Mouse (Mus musculus): Measurements from ENCODE around the gene Afdn. TPM values are rescaled to one million over a fixed set of nuclear protein-coding genes. Genes with fewer than 3 reads are reported as not detected.

Afdn gene
- total RNA-seq, 1 experiment: 92.4 TPM

DNA sequence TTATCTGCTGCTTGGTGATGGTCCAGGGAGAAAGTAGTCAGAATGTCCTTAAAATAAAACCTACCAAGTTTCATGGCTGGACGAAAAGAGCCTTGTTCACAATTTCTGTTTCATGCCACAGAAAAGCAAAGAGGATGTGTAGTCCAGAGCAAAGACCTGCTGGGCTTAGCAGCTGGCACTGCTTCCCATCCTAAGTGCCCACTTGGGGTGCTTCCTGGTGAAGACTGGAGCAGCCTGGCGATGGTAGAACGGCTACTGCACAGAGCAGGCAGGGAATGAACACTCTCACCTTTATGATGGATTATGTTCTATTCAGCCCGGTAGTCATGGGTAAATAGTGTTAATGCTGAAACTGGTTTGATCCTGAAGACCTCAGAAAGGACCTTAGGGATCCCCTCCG is 26.4 kb upstream of the Afdn start:
- no peak for DNase-seq (ENCODE audit: low read depth, low spot score)
- no peaks in the 10 kb centered on the region for H3K9me3 ChIP-seq (ENCODE audit: control insufficient read depth, insufficient read depth, low read depth, low read length)
- in situ Hi-C loops (cut with MboI; ENCODE audit: low sequenced_read_pairs in 2 of 2, unreplicated experiment in 2 of 2): no loop called here
- TF ChIP-seq ZC3H11A (IDR thresholded peaks at IDR 0.05; ENCODE audit: borderline replicate concordance, low read depth, low read length): no peak
- TF ChIP-seq HCFC1 (IDR thresholded peaks at IDR 0.05; ENCODE audit: borderline replicate concordance, insufficient read depth, low read length): no peak
- TF ChIP-seq ZNF384 (IDR thresholded peaks at IDR 0.05; ENCODE audit: low read depth, low read length): no peak
- TF ChIP-seq CHD2 (IDR thresholded peaks at IDR 0.05; ENCODE audit: low read depth, low read length): no peak
- TF ChIP-seq MAFK (IDR thresholded peaks at IDR 0.05; ENCODE audit: insufficient read depth, low read depth, low read length): no peak
- H3K4me3 ChIP-seq (ENCODE audit: insufficient read depth in 1 of 2, low read depth in 1 of 2, low read length in 2 of 2, poor library complexity in 1 of 2, severe bottlenecking in 1 of 2): no peak overlapping the region
- H3K9ac ChIP-seq (ENCODE audit: insufficient read depth, low read depth, low read length, poor library complexity, severe bottlenecking): no peak overlapping the region
- H3K36me3 ChIP-seq (ENCODE audit: control insufficient read depth, insufficient read depth, low read length, poor library complexity, severe bottlenecking): no peaks in the 10 kb centered on the region
- H3K27ac ChIP-seq (ENCODE audit: insufficient read depth, low read depth, low read length, poor library complexity, severe bottlenecking): no peak overlapping the region
- H3K4me1 ChIP-seq (ENCODE audit: control insufficient read depth in 2 of 2, insufficient read depth in 2 of 2, low read length in 2 of 2, poor library complexity in 1 of 2): peaks cover 5 to 12% of the 10 kb centered on the region in 2 experiments; a peak in 3 of 4 replicates

DNA sequence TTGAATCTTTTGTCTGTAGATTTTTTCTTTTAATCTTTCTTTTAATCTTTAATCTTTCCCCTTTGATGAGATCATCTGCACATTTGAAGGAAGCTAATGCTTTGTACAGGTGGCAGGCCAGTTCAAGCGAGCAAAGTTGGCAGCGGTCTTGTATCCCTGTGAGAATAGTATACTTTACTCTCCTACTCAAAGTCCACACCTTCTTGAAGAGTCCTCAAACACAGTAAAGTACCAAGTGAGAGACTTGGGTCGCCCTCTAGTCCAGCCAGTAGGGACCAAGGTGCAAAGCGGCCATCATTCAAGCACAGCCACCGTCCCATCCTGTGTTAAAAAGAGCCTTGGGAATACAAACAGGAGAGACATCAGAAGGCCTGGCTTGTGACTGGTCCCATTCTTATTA is 25.3 kb upstream of the Afdn start:
- Histone ChIP-seq H3K4me1 (ENCODE audit: control insufficient read depth in 2 of 2, insufficient read depth in 2 of 2, low read length in 2 of 2, poor library complexity in 1 of 2) (peaks cover 5 to 12% of the 10 kb centered on the region in 2 experiments; a peak in 3 of 4 replicates), H3K9ac (ENCODE audit: insufficient read depth, low read depth, low read length, poor library complexity, severe bottlenecking) (no peak overlapping the region), H3K9me3 (ENCODE audit: control insufficient read depth, insufficient read depth, low read depth, low read length) (no peaks in the 10 kb centered on the region), H3K4me3 (ENCODE audit: insufficient read depth in 1 of 2, low read depth in 1 of 2, low read length in 2 of 2, poor library complexity in 1 of 2, severe bottlenecking in 1 of 2) (no peak overlapping the region), H3K36me3 (ENCODE audit: control insufficient read depth, insufficient read depth, low read length, poor library complexity, severe bottlenecking) (no peaks in the 10 kb centered on the region), H3K27ac (ENCODE audit: insufficient read depth, low read depth, low read length, poor library complexity, severe bottlenecking) (no peak overlapping the region)
- no peak for DNase-seq (ENCODE audit: low read depth, low spot score)
- in situ Hi-C loops (cut with MboI; ENCODE audit: low sequenced_read_pairs in 2 of 2, unreplicated experiment in 2 of 2): no loop called here
- TF ChIP-seq CHD2 (IDR thresholded peaks at IDR 0.05; ENCODE audit: low read depth, low read length) (no peak), HCFC1 (IDR thresholded peaks at IDR 0.05; ENCODE audit: borderline replicate concordance, insufficient read depth, low read length) (no peak), MAFK (IDR thresholded peaks at IDR 0.05; ENCODE audit: insufficient read depth, low read depth, low read length) (no peak), ZNF384 (IDR thresholded peaks at IDR 0.05; ENCODE audit: low read depth, low read length) (no peak)

DNA sequence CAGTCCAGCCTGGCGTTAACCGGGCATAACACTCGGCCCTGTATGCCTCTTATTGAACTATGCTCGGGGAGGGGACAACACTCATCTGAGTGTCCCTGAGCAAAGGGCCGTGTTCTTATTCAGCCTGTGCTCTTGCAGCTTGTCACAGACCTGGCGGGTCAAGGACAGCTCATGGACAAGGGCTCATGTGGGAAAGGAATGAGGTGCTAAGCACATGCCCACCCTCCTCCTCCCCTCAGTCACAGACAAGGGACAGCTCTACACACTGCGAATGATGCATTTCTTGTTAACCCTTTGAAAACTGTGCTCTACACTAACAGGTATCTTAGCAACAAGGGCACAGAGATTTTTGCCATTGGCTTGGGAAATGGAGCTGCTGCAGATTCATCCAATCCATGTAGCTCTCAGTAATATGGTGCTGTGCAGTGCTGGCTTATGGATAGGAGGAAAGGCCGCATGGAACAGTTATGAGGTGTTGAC is 24.5 kb upstream of the Afdn start:
- no peak for DNase-seq (ENCODE audit: low read depth, low spot score)
- in situ Hi-C loops (cut with MboI; ENCODE audit: low sequenced_read_pairs in 2 of 2, unreplicated experiment in 2 of 2): no loop called here
- Histone ChIP-seq H3K27ac (ENCODE audit: insufficient read depth, low read depth, low read length, poor library complexity, severe bottlenecking) (no peak overlapping the region), H3K4me3 (ENCODE audit: insufficient read depth in 1 of 2, low read depth in 1 of 2, low read length in 2 of 2, poor library complexity in 1 of 2, severe bottlenecking in 1 of 2) (no peak overlapping the region), H3K9me3 (ENCODE audit: control insufficient read depth, insufficient read depth, low read depth, low read length) (no peaks in the 10 kb centered on the region), H3K9ac (ENCODE audit: insufficient read depth, low read depth, low read length, poor library complexity, severe bottlenecking) (no peak overlapping the region), H3K36me3 (ENCODE audit: control insufficient read depth, insufficient read depth, low read length, poor library complexity, severe bottlenecking) (no peaks in the 10 kb centered on the region), H3K4me1 (ENCODE audit: control insufficient read depth in 2 of 2, insufficient read depth in 2 of 2, low read length in 2 of 2, poor library complexity in 1 of 2) (peaks cover 5 to 12% of the 10 kb centered on the region in 2 experiments; a peak in 3 of 4 replicates)
- TF ChIP-seq ZNF384 (IDR thresholded peaks at IDR 0.05; ENCODE audit: low read depth, low read length) (no peak), HCFC1 (IDR thresholded peaks at IDR 0.05; ENCODE audit: borderline replicate concordance, insufficient read depth, low read length) (no peak), CHD2 (IDR thresholded peaks at IDR 0.05; ENCODE audit: low read depth, low read length) (no peak), ZC3H11A (IDR thresholded peaks at IDR 0.05; ENCODE audit: borderline replicate concordance, low read depth, low read length) (no peak), MAFK (IDR thresholded peaks at IDR 0.05; ENCODE audit: insufficient read depth, low read depth, low read length) (no peak)

DNA sequence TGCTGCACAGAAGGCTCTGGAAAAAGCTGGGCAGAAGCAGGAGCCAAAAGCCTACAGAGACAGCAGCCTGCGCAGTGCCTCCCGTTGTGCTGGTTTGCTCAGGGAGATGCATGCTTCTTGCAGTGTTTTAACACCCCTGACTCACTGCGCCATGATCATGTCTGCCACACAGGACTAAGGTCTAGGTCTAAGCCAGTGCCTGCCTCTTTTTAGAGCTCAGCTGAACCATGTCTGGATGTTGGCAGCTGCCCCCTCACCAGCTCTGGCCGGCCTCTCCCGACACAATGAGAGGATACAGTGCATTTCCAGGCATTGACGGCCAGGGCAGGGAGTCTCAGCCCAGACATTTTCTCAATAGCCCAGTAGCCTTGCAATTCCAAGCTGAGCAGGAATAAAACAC is 23.0 kb upstream of the Afdn start:
- DNase-seq (ENCODE audit: low read depth, low spot score): no peak
- Histone ChIP-seq H3K9me3 (ENCODE audit: control insufficient read depth, insufficient read depth, low read depth, low read length) (no peaks in the 10 kb centered on the region), H3K4me3 (ENCODE audit: insufficient read depth in 1 of 2, low read depth in 1 of 2, low read length in 2 of 2, poor library complexity in 1 of 2, severe bottlenecking in 1 of 2) (no peak overlapping the region), H3K9ac (ENCODE audit: insufficient read depth, low read depth, low read length, poor library complexity, severe bottlenecking) (no peak overlapping the region), H3K4me1 (ENCODE audit: control insufficient read depth in 2 of 2, insufficient read depth in 2 of 2, low read length in 2 of 2, poor library complexity in 1 of 2) (peaks cover 2 to 4% of the 10 kb centered on the region in 2 experiments; a peak in 1 of 4 replicates), H3K27ac (ENCODE audit: insufficient read depth, low read depth, low read length, poor library complexity, severe bottlenecking) (no peak overlapping the region), H3K36me3 (ENCODE audit: control insufficient read depth, insufficient read depth, low read length, poor library complexity, severe bottlenecking) (no peaks in the 10 kb centered on the region)
- no peak for TF ChIP-seq CHD2 (IDR thresholded peaks at IDR 0.05; ENCODE audit: low read depth, low read length)
- TF ChIP-seq MAFK (IDR thresholded peaks at IDR 0.05; ENCODE audit: insufficient read depth, low read depth, low read length): no peak
- TF ChIP-seq ZNF384 (IDR thresholded peaks at IDR 0.05; ENCODE audit: low read depth, low read length): no peak
- no peak for TF ChIP-seq HCFC1 (IDR thresholded peaks at IDR 0.05; ENCODE audit: borderline replicate concordance, insufficient read depth, low read length)
- TF ChIP-seq ZC3H11A (IDR thresholded peaks at IDR 0.05; ENCODE audit: borderline replicate concordance, low read depth, low read length): no peak
- in situ Hi-C loops (cut with MboI; ENCODE audit: low sequenced_read_pairs in 2 of 2, unreplicated experiment in 2 of 2): no loop called here

All from ES-E14 (cell line).